Mouse (Mus musculus) kidney, embryonic 14.5 days (tissue): ENCODE results near the gene Pcsk1n. TPM values are rescaled to one million over a fixed set of nuclear protein-coding genes. Genes with fewer than 3 reads are reported as not detected.

Source experiments
- ATAC-seq: fragments of 200-750 bp; cut with Nextera tagmentation; 2 replicates; pipeline ENCODE4 v1.8.0; 2017; ENCODE audit warnings: moderate number of reproducible peaks, mild to moderate bottlenecking, moderate TSS enrichment, moderate library complexity; ENCODE audit not compliant: low FRiP score, low TSS enrichment
- H3K27ac ChIP-seq: fragments of 300-500 bp; sonication (generic); 2 replicates; pipeline ENCODE4 v1.5.1; 2014; ENCODE audit warnings: low read depth, mild to moderate bottlenecking, low read length, moderate library complexity, mixed read lengths
- H3K27me3 ChIP-seq: fragments of 300-500 bp; sonication (generic); 2 replicates; pipeline ENCODE4 v1.6.1; 2014; ENCODE audit warnings: mild to moderate bottlenecking, low read length; ENCODE audit not compliant: control insufficient read depth, insufficient read depth
- H3K36me3 ChIP-seq: fragments of 300-500 bp; sonication (generic); 2 replicates; pipeline ENCODE4 v1.6.1; 2014; ENCODE audit warnings: low read length, mixed read lengths; ENCODE audit not compliant: control insufficient read depth, insufficient read depth
- H3K4me1 ChIP-seq: fragments of 300-500 bp; sonication (generic); 2 replicates; pipeline ENCODE4 v1.6.1; 2014; ENCODE audit warnings: low read length, mixed read lengths; ENCODE audit not compliant: control insufficient read depth, insufficient read depth
- H3K4me2 ChIP-seq: fragments of 300-500 bp; sonication (generic); replicated peaks from 2 replicates; pipeline ENCODE4 v1.6.1; 2014; ENCODE audit warnings: low read depth, mild to moderate bottlenecking, low read length
- H3K4me3 ChIP-seq: fragments of 300-500 bp; sonication (generic); 2 replicates; pipeline ENCODE4 v1.5.1; 2014; ENCODE audit warnings: mild to moderate bottlenecking, low read length
- H3K9ac ChIP-seq: fragments of 300-500 bp; sonication (generic); 2 replicates; pipeline ENCODE4 v1.6.1; 2014; ENCODE audit warnings: low read depth, mild to moderate bottlenecking, low read length, moderate library complexity
- H3K9me3 ChIP-seq: fragments of 300-500 bp; sonication (generic); 2 replicates; pipeline ENCODE4 v1.6.1; 2016; ENCODE audit warnings: low read length; ENCODE audit not compliant: control insufficient read depth
- WGBS: fragments of 180-500 bp; shearing (Covaris S2); extraction: QIAGEN DNeasy Blood & Tissue Kit; methylation state at CpG from one replicate; pipeline ENCODE4 v1.1.7; 2014; 5-methylcytosine and 5-hydroxymethylcytosine counted together
- polyA plus RNA-seq: library from polyadenylated mRNA; unstranded; fragments of >200 nt; fragmentation: Nextera tagmentation; extraction: Ambion mirVana; gene quantifications from 2 replicates; pipeline ENCODE4 v1.2.1, GENCODE M21; 2014

The Pcsk1n gene
- polyA plus RNA-seq, 1 experiment from 2014 or later, result 0.09 TPM

DNA sequence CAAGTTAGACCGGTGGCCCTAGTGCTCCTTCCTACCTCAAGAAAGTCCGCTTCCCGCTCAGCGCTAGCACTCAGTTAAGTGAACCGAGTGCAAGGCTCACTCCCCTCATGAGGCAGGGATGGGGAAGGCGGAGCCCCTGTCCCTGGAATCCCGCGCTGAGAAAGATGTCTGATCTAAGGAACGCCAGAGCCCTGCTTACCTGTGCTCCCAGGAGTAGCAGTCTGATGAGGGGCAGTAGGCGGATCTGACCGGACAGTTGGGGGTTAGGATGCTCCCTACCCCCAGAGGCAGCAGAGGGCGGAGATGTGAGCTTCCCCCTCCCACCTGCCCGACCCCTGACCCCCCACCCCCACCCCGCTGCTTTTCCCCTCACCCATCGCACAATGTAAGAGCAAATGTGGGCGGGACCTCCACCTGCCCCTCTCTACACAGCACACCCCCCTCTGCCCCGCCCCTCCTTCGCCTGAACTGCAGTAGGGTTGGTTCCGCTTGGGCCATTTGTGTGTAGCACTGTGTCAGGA lies 8.7 kb downstream of the Pcsk1n start, which contains the start of gene Eras:
TSS of gene Eras (minus strand) at position 338 of the 521 bp plus-strand sequence.
- H3K9ac ChIP-seq, result no peak within 1 kb of the TSS
- H3K4me2 ChIP-seq, result no peak within 1 kb of the TSS
- no peak within 1 kb of the TSS for H3K27ac ChIP-seq
- 26% methylated on average over 17 of the region's 19 CpGs for WGBS
- no peak within 1 kb of the TSS for H3K4me3 ChIP-seq
- H3K9me3 ChIP-seq, result no peaks in the 10 kb centered on the region
- peaks cover 5% of the 10 kb centered on the region; the same call in 1 of the 2 replicates for H3K36me3 ChIP-seq
- ATAC-seq, result no peak
- H3K4me1 ChIP-seq, result no peaks in the 10 kb centered on the region
- H3K27me3 ChIP-seq, result peaks cover 11% of the 10 kb centered on the region; the same call in 1 of the 2 replicates

DNA sequence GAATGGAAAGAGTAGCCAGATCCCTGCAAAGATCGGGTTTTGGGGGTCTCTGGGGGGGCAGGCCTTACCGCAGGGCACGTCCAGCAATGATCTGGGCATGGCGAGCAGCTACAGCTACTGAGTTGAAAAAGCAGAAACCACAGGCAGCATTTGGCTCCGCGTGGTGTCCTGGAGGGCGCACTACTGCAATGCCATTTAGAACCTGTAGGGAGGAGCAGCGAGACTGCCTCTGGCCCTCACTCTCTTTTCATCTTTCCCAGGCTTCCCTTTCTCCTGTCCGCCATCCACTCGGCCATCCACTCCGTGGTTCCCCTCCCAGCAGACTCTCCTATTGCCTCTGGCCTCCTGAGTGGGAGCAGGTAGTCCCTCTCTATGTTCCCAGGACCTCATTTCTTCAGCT lies 17.3 kb downstream of the Pcsk1n start:
- no peak for ATAC-seq
- Histone ChIP-seq H3K27ac (no peak overlapping the region), H3K4me3 (no peak overlapping the region), H3K36me3 (peaks cover 9% of the 10 kb centered on the region; the same call in 1 of the 2 replicates), H3K4me1 (no peaks in the 10 kb centered on the region), H3K9ac (no peak overlapping the region), H3K27me3 (no peaks in the 10 kb centered on the region), H3K9me3 (no peaks in the 10 kb centered on the region), H3K4me2 (no peak overlapping the region)
- 50% methylated on average over 11 of the region's 11 CpGs for WGBS

DNA sequence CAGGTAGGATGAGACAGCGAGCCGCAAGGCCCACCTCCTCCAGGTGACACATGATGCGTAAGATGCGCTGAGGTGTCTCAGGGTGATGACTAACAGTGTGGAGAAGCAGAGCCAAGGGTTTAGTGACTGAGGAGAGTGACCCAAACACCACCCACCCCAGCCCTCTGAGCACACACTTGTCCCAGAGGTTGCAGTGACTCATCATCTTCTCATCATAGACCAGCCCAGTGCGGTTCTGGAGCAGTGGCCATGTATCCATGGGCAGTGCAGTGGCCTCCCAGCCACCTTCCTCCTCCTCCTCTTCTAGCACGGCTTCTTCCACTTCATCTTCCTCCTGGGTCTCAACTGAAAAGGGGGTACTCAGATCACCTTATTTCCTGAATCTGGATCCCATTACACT lies 18.0 kb downstream of the Pcsk1n start:
- Histone ChIP-seq H3K4me1 (no peaks in the 10 kb centered on the region), H3K4me3 (no peak overlapping the region), H3K27ac (no peak overlapping the region), H3K9ac (no peak overlapping the region), H3K27me3 (no peaks in the 10 kb centered on the region), H3K4me2 (no peak overlapping the region), H3K36me3 (peaks cover 9% of the 10 kb centered on the region; the same call in 1 of the 2 replicates), H3K9me3 (no peaks in the 10 kb centered on the region)
- WGBS, result 97% methylated on average over 6 of the region's 6 CpGs
- no peak; the same call in 1 of the 2 replicates for ATAC-seq

DNA sequence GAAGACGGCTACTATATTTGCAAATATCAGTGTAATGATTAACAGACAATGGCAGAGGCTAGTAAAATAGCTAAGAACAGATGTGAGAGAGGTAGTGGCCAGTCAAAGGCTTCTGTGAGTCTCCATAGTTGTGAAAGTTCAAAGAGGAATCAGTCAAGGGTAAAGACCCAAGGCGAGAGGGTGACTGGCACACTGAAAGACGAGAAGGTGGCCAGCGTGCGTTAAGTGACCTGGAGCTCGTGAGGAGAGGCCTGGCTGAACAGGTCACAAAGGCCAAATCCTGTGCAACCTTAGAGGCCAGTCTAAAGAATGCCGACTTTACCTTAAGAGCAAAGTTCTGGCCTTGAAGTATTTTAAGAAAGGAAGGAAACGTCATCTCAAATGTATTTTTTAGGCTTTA lies 26.0 kb downstream of the Pcsk1n start:
- Histone ChIP-seq H3K27me3 (no peaks in the 10 kb centered on the region), H3K4me3 (no peak overlapping the region), H3K9me3 (no peaks in the 10 kb centered on the region), H3K4me2 (no peak overlapping the region), H3K4me1 (no peaks in the 10 kb centered on the region), H3K27ac (no peak overlapping the region), H3K9ac (no peak overlapping the region), H3K36me3 (no peaks in the 10 kb centered on the region; the same call in 1 of the 2 replicates)
- WGBS, result 54% methylated on average over 8 of the region's 8 CpGs
- ATAC-seq, result no peak

DNA sequence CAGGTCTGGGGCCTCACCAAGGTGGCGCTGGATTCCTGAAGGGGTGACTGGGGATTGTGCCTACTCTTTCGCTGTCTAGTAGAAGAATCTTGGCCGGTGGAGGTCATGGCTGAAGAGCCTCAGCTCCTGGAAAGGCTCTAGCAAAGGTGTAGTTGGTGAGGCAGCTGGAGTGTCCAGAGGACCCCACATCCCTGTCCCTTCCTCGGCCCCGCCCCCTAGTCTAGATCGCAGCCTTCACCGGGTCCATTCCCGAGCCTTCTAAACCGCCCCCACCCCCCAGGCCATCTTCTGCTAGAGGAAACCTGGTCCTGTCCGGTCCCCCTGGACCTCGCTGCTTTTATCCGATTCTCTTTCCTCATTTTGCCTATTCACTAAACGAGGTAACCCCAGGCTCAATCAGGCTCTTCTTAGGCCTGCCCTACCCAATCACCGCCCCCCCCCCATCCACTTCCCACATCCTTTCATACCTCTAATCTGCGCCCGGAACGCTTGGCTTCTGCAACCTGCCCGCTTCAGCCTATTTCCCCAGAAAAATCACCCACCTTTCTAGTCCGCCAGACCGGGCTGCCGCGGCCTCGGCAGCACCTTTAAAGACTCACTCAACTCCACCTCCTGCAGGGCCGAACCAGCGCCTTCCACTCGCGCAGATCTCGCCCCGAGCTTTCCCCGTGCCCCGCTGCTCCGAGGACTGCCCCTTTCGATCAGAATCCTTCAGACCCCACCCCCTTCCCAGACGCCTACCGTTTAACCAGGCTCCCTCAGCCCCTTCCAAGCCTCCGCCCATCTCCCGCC lies 27.7 kb downstream of the Pcsk1n start, which contains the start of gene Hdac6:
TSS of gene Hdac6 (minus strand) at position 782 of the 792 bp plus-strand sequence.
- Histone ChIP-seq H3K4me1 (no peaks in the 10 kb centered on the region), H3K27me3 (no peaks in the 10 kb centered on the region), H3K36me3 (no peaks in the 10 kb centered on the region), H3K4me3 (peak within 1 kb of the TSS; percentile 49), H3K4me2 (peak within 1 kb of the TSS; percentile 47), H3K9me3 (no peaks in the 10 kb centered on the region), H3K27ac (peak within 1 kb of the TSS; percentile 2; the same call in 1 of the 2 replicates), H3K9ac (peak within 1 kb of the TSS; percentile 58)
- peak; percentile 53 for ATAC-seq
- 32% methylated on average over 35 of the region's 37 CpGs for WGBS

DNA sequence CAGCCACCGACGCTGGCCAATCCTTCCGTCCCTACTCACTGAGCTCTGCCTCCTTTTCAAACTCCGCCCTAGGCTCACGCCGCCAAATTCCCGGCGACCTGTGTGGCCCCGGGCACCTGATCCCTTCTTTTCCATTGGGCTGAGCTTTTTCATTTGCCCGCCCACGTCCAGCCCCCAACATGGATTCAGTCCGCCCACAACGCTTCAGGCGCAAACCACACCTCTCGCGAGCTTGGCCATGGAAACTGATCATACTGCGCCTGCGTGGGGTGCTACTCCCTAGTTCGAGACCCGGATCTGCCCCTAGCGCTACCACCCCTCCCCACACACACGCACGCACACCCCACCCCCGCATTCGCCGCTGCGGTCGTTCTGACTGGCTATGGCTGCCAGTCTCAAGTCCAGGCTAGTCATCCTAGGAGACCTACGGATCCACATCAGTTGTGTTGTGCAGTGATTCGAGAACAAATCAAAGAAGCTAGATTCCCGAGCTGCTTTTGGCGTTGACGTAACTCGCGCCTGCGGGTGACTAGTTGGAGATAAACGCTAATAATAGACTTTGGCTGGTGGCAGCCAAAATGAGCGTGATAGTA lies 28.4 kb downstream of the Pcsk1n start:
- Histone ChIP-seq H3K9me3 (no peaks in the 10 kb centered on the region), H3K27me3 (no peaks in the 10 kb centered on the region), H3K4me3 (peak overlapping the region; percentile 49), H3K9ac (peak overlapping the region; percentile 58), H3K27ac (no peak overlapping the region), H3K36me3 (no peaks in the 10 kb centered on the region), H3K4me1 (no peaks in the 10 kb centered on the region), H3K4me2 (peak overlapping the region; percentile 47)
- WGBS, result 19% methylated on average over 38 of the region's 38 CpGs
- peak; percentile 98 for ATAC-seq

DNA sequence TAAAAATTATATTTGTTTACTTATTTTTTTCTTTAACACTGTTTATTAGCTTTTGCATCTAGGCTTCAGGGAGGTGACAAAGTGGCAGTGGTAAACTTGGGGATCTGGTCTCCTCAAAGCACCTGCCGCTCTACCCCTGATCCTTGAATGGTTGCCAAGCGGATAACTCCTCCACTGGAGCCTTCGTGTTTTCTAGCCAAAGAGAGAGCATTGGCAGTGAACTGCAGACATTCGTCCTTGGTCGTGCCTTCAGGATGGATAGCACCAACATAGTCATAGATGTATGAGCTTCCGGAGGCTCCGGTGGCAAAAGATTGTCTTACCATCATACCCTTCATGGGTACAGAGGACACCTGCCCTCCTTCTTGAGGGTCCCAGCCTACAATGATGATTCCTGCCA lies 30.5 kb downstream of the Pcsk1n start:
- 94% methylated on average over 7 of the region's 7 CpGs for WGBS
- no peak for ATAC-seq

DNA sequence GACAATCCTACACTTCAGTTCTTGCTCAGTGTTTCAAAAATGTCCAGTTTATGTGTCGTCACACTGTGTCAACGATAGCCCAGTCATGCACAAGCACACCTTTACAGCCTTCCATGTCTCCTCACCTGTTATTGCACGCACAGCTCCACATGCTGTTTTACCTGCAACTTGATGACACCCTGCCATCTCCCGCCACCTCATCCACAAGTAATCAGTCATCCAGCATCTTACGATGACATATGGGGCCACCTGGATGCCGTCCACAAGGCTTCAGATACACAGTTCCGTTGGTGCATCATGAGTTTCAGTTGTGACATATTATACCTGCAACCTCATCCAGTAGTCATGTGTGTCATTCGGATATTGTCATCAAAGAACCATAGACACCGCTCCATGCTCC lies 39.2 kb downstream of the Pcsk1n start:
- ATAC-seq, result no peak
- no peak overlapping the region for H3K4me2 ChIP-seq
- no peaks in the 10 kb centered on the region for H3K36me3 ChIP-seq
- no peaks in the 10 kb centered on the region for H3K27me3 ChIP-seq
- no peaks in the 10 kb centered on the region for H3K4me1 ChIP-seq
- H3K4me3 ChIP-seq, result no peak overlapping the region
- H3K9ac ChIP-seq, result no peak overlapping the region
- H3K9me3 ChIP-seq, result no peaks in the 10 kb centered on the region
- no peak overlapping the region for H3K27ac ChIP-seq
- 89% methylated on average over 9 of the region's 9 CpGs for WGBS

More for the DNA sequence above, 30.5 kb downstream of the Pcsk1n start:
- H3K27ac ChIP-seq, result no peak overlapping the region
- H3K9ac ChIP-seq, result no peak overlapping the region
- no peaks in the 10 kb centered on the region for H3K9me3 ChIP-seq
- no peaks in the 10 kb centered on the region for H3K36me3 ChIP-seq
- no peak overlapping the region for H3K4me3 ChIP-seq
- no peaks in the 10 kb centered on the region for H3K27me3 ChIP-seq
- H3K4me1 ChIP-seq, result no peaks in the 10 kb centered on the region
- no peak overlapping the region for H3K4me2 ChIP-seq
